Mouse (Mus musculus) lung, embryonic 14.5 days (tissue): ENCODE data around the gene Igf2bp1. TPM values are rescaled to one million over a fixed set of nuclear protein-coding genes. Genes with fewer than 3 reads are reported as not detected.

Source experiments
- ATAC-seq: fragments of 200-750 bp; cut with Nextera tagmentation; 2 replicates; pipeline ENCODE4 v1.8.0; 2017; ENCODE audit warnings: mild to moderate bottlenecking, moderate TSS enrichment, moderate library complexity; ENCODE audit not compliant: insufficient read depth
- DNase-seq: peaks from one replicate; pipeline ENCODE4 v3.0.0-alpha.2; 2015
- H3K27ac ChIP-seq: fragments of 300-500 bp; sonication (generic); 2 replicates; pipeline ENCODE4 v1.5.1; 2014; ENCODE audit warnings: low read depth, mild to moderate bottlenecking, moderate library complexity
- H3K27me3 ChIP-seq: fragments of 300-500 bp; sonication (generic); 2 replicates; pipeline ENCODE4 v1.6.1; 2014; ENCODE audit warnings: low read length, control low read depth; ENCODE audit not compliant: insufficient read depth
- H3K36me3 ChIP-seq: fragments of 300-500 bp; sonication (generic); 2 replicates; pipeline ENCODE4 v1.6.1; 2014; ENCODE audit warnings: control low read depth; ENCODE audit not compliant: insufficient read depth
- H3K4me1 ChIP-seq: fragments of 300-500 bp; sonication (generic); 2 replicates; pipeline ENCODE4 v1.6.1; 2014; ENCODE audit warnings: antibody characterized with exemption, control low read depth; ENCODE audit not compliant: insufficient read depth
- H3K4me2 ChIP-seq: fragments of 300-500 bp; sonication (generic); 2 replicates; pipeline ENCODE4 v1.6.1; 2014; ENCODE audit warnings: mild to moderate bottlenecking
- H3K4me3 ChIP-seq: fragments of 300-500 bp; sonication (generic); 2 replicates; pipeline ENCODE4 v1.5.1; 2014; ENCODE audit warnings: low read depth, low read length
- H3K9ac ChIP-seq: fragments of 300-500 bp; sonication (generic); 2 replicates; pipeline ENCODE4 v1.6.1; 2014
- H3K9me3 ChIP-seq: fragments of 300-500 bp; sonication (generic); 2 replicates; pipeline ENCODE4 v1.6.1; 2016; ENCODE audit warnings: low read depth, low read length, control low read depth
- CTCF ChIP-seq: IDR thresholded peaks from 2 replicates; pipeline ENCODE4 v1.5.1; 2016; ENCODE audit warnings: antibody characterized with exemption, low read depth
- WGBS: fragments of 180-500 bp; shearing (Covaris S2); extraction: QIAGEN DNeasy Blood & Tissue Kit; methylation state at CpG from one replicate; pipeline ENCODE4 v1.1.7; 2014; 5-methylcytosine and 5-hydroxymethylcytosine counted together
- polyA plus RNA-seq: library from polyadenylated mRNA; unstranded; fragments of >200 nt; fragmentation: Nextera tagmentation; extraction: Ambion mirVana; gene quantifications from 2 replicates; pipeline ENCODE4 v1.2.1, GENCODE M21; 2014

The Igf2bp1 gene
- polyA plus RNA-seq, 1 experiment from 2014 or later = 30.9 TPM

DNA sequence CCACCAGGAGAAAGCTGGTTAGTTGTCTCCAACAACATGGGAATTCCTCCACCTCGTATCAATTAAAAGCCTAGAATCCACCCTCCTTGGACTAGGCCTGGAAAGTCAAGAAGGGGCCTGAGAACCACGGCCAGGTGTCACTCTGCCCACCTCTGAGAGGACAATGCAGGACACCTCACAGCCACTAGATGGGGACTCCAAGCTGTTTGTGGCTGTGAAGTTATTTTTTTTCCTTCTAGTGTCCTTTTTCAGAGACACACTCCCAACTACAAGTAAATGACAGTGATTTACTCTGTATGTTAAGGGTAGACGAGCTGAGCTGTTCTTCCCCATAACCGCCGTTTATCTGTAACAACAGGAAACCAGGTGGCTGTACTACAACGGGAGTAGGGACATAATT lies 32.6 kb downstream of the Igf2bp1 start:
- peak; percentile 31; the same call in 1 of the 2 replicates for TF ChIP-seq CTCF
- no peak overlapping the region for H3K4me3 ChIP-seq
- no peak overlapping the region for H3K9ac ChIP-seq
- H3K4me1 ChIP-seq = no peaks in the 10 kb centered on the region
- H3K27ac ChIP-seq = no peak overlapping the region
- WGBS = 74% methylated on average over 6 of the region's 6 CpGs
- H3K36me3 ChIP-seq = peaks cover 96% of the 10 kb centered on the region
- H3K27me3 ChIP-seq = no peaks in the 10 kb centered on the region
- no peak overlapping the region for H3K4me2 ChIP-seq
- H3K9me3 ChIP-seq = no peaks in the 10 kb centered on the region
- ATAC-seq = no peak
- DNase-seq = no peak

DNA sequence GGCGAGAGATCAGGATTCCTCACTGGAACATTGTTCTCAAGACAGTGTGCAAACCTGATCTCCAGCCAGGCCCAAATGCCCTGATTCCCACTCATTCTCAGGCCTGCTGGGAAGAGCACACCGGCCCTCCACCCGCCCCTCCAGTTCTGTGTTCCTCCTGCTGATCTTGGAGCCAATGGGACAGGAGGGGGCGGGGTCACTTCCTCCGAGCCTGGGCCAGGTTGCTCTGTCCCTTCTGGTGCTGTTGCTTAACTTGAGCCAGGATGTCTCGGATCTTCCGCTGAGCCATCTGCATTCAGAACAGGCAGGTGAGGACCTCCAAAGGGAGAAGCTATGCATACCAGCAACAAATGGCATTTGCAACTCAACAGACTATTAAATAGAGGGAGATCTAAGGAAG lies 42.4 kb downstream of the Igf2bp1 start:
- Histone ChIP-seq H3K4me2 (no peak overlapping the region), H3K9ac (no peak overlapping the region), H3K27ac (no peak overlapping the region), H3K36me3 (peaks cover 91% of the 10 kb centered on the region), H3K4me1 (no peaks in the 10 kb centered on the region), H3K4me3 (no peak overlapping the region), H3K9me3 (no peaks in the 10 kb centered on the region), H3K27me3 (no peaks in the 10 kb centered on the region)
- no peak for TF ChIP-seq CTCF
- DNase-seq = no peak
- WGBS = 63% methylated on average over 7 of the region's 7 CpGs
- ATAC-seq = no peak

DNA sequence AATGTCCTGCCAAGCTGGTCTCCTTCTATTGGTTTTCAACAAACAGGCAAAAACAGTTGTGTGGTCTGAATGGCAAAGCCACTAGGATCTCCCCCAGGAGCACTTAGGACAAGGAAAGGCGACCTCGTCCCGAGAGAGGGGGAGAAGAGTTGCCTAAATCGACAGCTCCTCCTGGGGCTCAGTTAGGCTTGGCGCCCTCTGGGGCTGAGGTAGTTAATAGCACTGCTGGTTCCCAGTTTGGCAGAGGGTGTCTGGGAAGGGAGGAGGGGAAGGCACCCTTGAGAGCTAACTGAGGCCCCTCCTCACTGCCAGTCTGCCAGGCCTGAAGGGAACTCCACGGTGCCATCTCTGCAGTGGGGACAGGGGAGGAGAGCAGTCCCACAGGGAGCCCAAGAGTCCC lies 46.6 kb downstream of the Igf2bp1 start:
- peaks cover 54% of the 10 kb centered on the region for H3K36me3 ChIP-seq
- WGBS = 55% methylated on average over 6 of the region's 6 CpGs
- no peak overlapping the region for H3K9ac ChIP-seq
- no peaks in the 10 kb centered on the region for H3K4me1 ChIP-seq
- ATAC-seq (no peak), DNase-seq (no peak)
- H3K27me3 ChIP-seq = no peaks in the 10 kb centered on the region
- H3K9me3 ChIP-seq = no peaks in the 10 kb centered on the region
- no peak overlapping the region for H3K27ac ChIP-seq
- peak; percentile 30; the same call in 1 of the 2 replicates for TF ChIP-seq CTCF
- H3K4me2 ChIP-seq = no peak overlapping the region
- H3K4me3 ChIP-seq = no peak overlapping the region

DNA sequence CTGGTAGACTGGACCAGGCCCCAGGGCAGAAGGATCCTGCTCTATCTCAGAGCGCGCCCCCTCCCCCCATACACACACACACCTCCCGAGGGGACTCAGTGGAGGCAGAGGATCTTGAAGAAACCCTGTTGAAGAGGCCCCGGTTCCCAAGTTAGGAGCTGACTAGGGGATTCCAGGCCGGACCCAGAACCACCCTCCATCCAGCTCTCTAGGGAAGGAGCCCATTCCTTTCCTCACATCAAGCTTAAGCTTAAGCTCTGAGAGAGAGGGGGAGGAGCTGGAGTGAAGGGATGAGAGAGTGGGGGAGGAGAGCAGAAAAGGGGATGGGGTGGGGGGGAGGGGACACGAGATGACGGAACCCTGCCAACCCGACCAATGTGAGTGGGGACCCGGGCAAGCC lies 47.5 kb downstream of the Igf2bp1 start:
- Histone ChIP-seq H3K27me3 (no peaks in the 10 kb centered on the region), H3K4me2 (no peak overlapping the region), H3K9me3 (no peaks in the 10 kb centered on the region), H3K36me3 (peaks cover 47% of the 10 kb centered on the region), H3K9ac (no peak overlapping the region), H3K4me3 (no peak overlapping the region), H3K27ac (no peak overlapping the region), H3K4me1 (no peaks in the 10 kb centered on the region)
- 63% methylated on average over 9 of the region's 9 CpGs for WGBS
- ATAC-seq (no peak), DNase-seq (no peak)
- no peak for TF ChIP-seq CTCF

DNA sequence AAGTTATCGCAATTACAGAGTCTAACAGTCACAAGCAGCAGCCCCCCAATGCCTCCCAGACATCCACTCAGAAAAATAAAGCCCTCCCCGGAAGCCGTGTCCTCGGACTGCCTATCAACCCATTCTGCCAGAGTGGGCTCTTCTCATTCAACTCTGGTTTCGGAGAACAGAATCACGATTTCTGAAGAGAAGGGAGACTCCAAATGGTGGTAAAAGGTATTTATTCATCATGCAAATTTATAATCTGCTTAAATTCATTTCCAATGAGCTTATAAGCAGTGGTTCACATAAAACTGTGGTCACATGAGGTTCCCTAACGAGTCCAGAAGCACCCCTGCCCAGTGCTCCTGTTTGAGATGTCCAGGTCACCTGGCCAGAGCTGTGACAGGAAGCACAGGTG lies 48.3 kb downstream of the Igf2bp1 start:
- H3K27me3 ChIP-seq = no peaks in the 10 kb centered on the region
- H3K4me3 ChIP-seq = no peak overlapping the region
- 0 out of 2 replicates have a peak, but pooled peaks have one; percentile 14 for TF ChIP-seq CTCF
- peak overlapping the region; percentile 29 for H3K4me2 ChIP-seq
- ATAC-seq = no peak
- WGBS = 52% methylated on average over 7 of the region's 7 CpGs
- H3K9me3 ChIP-seq = no peaks in the 10 kb centered on the region
- peaks cover 38% of the 10 kb centered on the region for H3K36me3 ChIP-seq
- no peaks in the 10 kb centered on the region for H3K4me1 ChIP-seq
- H3K9ac ChIP-seq = no peak overlapping the region
- DNase-seq = peak; percentile 42
- no peak overlapping the region for H3K27ac ChIP-seq

DNA sequence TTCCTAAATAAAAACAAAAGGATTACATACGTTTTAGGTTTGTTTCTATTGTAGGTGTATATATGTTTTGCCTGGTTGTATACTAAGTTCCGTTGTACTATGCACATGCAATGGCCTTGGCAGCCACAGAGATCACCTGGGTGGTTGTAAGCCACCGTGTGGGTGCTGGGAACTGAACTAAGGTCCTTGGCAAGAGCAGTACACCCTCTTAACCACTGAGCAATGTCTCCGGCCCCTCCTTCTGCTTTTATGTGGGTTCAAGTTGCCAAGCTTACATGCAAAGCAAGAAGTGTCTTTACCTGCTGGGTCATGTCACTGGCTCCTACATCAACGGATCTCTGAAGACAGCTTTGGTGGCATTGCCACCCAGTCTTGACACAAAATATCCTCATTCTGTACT lies 52.4 kb downstream of the Igf2bp1 start:
- no peaks in the 10 kb centered on the region for H3K9me3 ChIP-seq
- DNase-seq (no peak), ATAC-seq (no peak)
- H3K4me2 ChIP-seq = no peak overlapping the region
- TF ChIP-seq CTCF = no peak
- H3K4me1 ChIP-seq = no peaks in the 10 kb centered on the region
- WGBS = 86% methylated on average over 5 of the region's 5 CpGs
- H3K27ac ChIP-seq = no peak overlapping the region
- no peak overlapping the region for H3K4me3 ChIP-seq
- H3K27me3 ChIP-seq = no peaks in the 10 kb centered on the region
- H3K36me3 ChIP-seq = 0 out of 2 replicates have a peak, but pooled peaks cover 3% of the 10 kb centered on the region
- H3K9ac ChIP-seq = no peak overlapping the region

DNA sequence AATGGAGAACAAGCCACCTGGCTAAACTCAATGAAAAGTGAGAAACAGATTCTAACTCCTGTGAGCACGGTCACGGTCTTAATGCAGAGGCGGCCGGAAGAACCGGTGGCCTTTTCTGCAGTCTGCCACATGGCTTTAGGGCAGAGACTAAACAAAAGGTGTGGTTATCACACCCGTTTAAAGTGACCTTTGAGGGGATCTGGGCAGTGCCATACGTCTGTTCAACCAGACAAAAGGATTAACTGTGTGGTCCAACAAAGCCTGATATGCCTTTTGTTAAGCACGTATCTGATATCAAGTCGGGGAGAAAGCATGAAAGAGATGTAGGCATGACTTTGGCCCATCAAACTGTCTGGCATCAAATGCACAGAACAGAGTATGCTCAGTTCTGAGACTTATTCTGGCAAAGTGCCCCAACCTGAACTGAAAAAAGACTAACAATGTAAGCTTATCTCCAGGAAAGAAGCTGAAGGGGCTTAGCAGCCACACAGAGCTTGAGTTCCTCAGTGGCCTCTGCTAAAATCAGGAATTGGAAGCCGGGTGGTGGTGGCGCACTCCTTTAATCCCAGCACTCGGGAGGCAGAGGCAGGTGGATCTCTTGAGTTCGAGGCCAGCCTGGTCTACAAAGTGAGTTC lies 59.8 kb downstream of the Igf2bp1 start:
- no peak for DNase-seq
- no peaks in the 10 kb centered on the region for H3K27me3 ChIP-seq

More for the DNA sequence above, 59.8 kb downstream of the Igf2bp1 start:
- Histone ChIP-seq H3K4me3 (no peak overlapping the region), H3K4me2 (no peak overlapping the region), H3K36me3 (no peaks in the 10 kb centered on the region), H3K9ac (no peak overlapping the region), H3K9me3 (no peaks in the 10 kb centered on the region), H3K4me1 (no peaks in the 10 kb centered on the region), H3K27ac (no peak overlapping the region)
- no peak for TF ChIP-seq CTCF
- 74% methylated on average over 13 of the region's 13 CpGs for WGBS
- no peak for ATAC-seq
